Mouse (Mus musculus) kidney, adult 2 months (tissue): ENCODE results near the gene H1fnt.

Experiments
- CTCF ChIP-seq: fragments of 200-500 bp; conservative IDR thresholded peaks from 2 replicates; pipeline ENCODE4 v1.5.1; 2011; ENCODE audit warnings: low read depth, mild to moderate bottlenecking, control low read depth, low read length, moderate library complexity, mixed read lengths; ENCODE audit not compliant: insufficient read depth, insufficient read length
- POLR2A ChIP-seq: fragments of 200-500 bp; IDR thresholded peaks from one replicate; pipeline ENCODE4 v1.6.1; 2011; ENCODE audit warnings: low read depth, low read length, control low read depth

- TF ChIP-seq POLR2A (no peak), CTCF (no peak)
These were observed 47.4 kb downstream of the H1fnt start for GRCm38 (mm10) chr15:98209676-98210075.
